ENCODE assay signal across 34 mouse cellular contexts in the genomic region with DNA sequence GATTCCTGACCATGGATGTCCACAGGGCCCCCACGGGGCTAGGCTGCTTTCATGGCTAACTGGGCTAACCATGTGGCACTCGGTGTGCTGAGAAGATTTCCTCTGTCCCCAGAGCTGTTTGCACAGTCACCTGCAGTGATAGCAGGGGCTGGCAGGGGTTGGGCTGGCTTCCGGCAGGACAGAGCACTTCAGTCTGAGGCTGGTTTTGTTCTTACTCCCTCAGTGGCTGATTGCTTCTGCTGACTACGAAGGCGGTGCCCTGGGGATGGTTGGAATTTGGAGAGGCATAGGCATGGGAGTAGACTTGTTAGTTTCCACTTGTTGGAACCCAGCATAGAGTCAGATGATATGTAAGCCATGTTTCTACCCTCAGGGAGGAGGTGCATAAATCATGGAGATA. TPM values are rescaled to one million over a fixed set of nuclear protein-coding genes. Genes with fewer than 3 reads are reported as not detected.
DNase-seq lines count a peak whose midpoint lies in the region; ATAC-seq and TF ChIP-seq lines count a peak whose summit lies in the region.
"Had no signal": no experiment of that assay in that cellular context is flagged by ENCODE, and none has a peak within 500 bp of the region (broad histone marks: within the 10 kb centered on the region; RNA-seq: fewer than 3 reads in every experiment).

No protein-coding gene starts in this region.

- H3K27me3 ChIP-seq in stomach, postnatal 0 days (ENCODE audit: control insufficient read depth, insufficient read depth, low read length): no peaks in the 10 kb centered on the region
- no peaks in the 10 kb centered on the region for H3K27me3 ChIP-seq in midbrain, embryonic 15.5 days (replicated peaks)
- H3K27me3 ChIP-seq in liver, embryonic 11.5 days (replicated peaks; ENCODE audit: control insufficient read depth, insufficient read depth, low read length): no peaks in the 10 kb centered on the region
- H3K27me3 ChIP-seq: Patski had no signal

- no peak overlapping the region for H3K27ac ChIP-seq in stomach, postnatal 0 days (replicated peaks)
- no peak overlapping the region for H3K27ac ChIP-seq in midbrain, embryonic 15.5 days
- no peak overlapping the region for H3K27ac ChIP-seq in liver, embryonic 11.5 days (ENCODE audit: low read depth, low read length)
- H3K27ac ChIP-seq: hindbrain, embryonic 10.5 days; left cerebral cortex, adult 2 months had no signal

- H3K4me3 ChIP-seq in stomach, postnatal 0 days (ENCODE audit: low read depth, low read length): no peak overlapping the region
- H3K4me3 ChIP-seq in midbrain, embryonic 15.5 days: no peak overlapping the region
- no peak overlapping the region for H3K4me3 ChIP-seq in liver, embryonic 11.5 days (ENCODE audit: low read depth, low read length)
- H3K4me3 ChIP-seq: heart, embryonic 12.5 days; hindbrain, embryonic 10.5 days; left cerebral cortex, adult 2 months had no signal

- H3K36me3 ChIP-seq in stomach, postnatal 0 days (ENCODE audit: control insufficient read depth, insufficient read depth, low read length): no peaks in the 10 kb centered on the region; the same call in 1 of the 2 replicates
- no peaks in the 10 kb centered on the region for H3K36me3 ChIP-seq in midbrain, embryonic 15.5 days (replicated peaks)
- no peaks in the 10 kb centered on the region for H3K36me3 ChIP-seq in liver, embryonic 11.5 days (ENCODE audit: control insufficient read depth, insufficient read depth, low read length)
- H3K36me3 ChIP-seq: heart, embryonic 12.5 days; hindbrain, embryonic 10.5 days had no signal

- WGBS in stomach, postnatal 0 days: 26% methylated on average over 5 of the region's 5 CpGs
- 30% methylated on average over 5 of the region's 5 CpGs for WGBS in midbrain, embryonic 15.5 days
- 34% methylated on average over 5 of the region's 5 CpGs for WGBS in liver, embryonic 11.5 days

- peak; percentile 11 for DNase-seq in retina, postnatal 1 day
- DNase-seq in retina, embryonic 14.5 days (ENCODE audit: low spot score): no peak
- DNase-seq in lung, postnatal 14 days: peak; percentile 36
- no peak for DNase-seq in stomach, postnatal 0 days (ENCODE audit: low spot score)
- no peak for DNase-seq in Muller cell, postnatal 12 days (ENCODE audit: inconsistent ontology term)
- no peak for DNase-seq in liver, embryonic 11.5 days (ENCODE audit: low spot score)
- DNase-seq: adrenal gland, postnatal 10 days; cerebellum, adult 2 months; cerebellum, postnatal 25 days; embryo, embryonic 11 days; gastrocnemius, postnatal 10 days; heart, adult 11 months; heart, postnatal 10 days; kidney, postnatal 4 days; liver; thymus, postnatal 14 days had no signal

- H3K4me2 ChIP-seq in stomach, postnatal 0 days (replicated peaks; ENCODE audit: low read depth): no peak overlapping the region
- no peak overlapping the region for H3K4me2 ChIP-seq in midbrain, embryonic 15.5 days
- H3K4me2 ChIP-seq in liver, embryonic 11.5 days: no peak overlapping the region
- H3K4me2 ChIP-seq: heart, embryonic 12.5 days had no signal

- no peak overlapping the region for H3K9ac ChIP-seq in stomach, postnatal 0 days (ENCODE audit: low read length)
- no peak overlapping the region for H3K9ac ChIP-seq in midbrain, embryonic 15.5 days
- H3K9ac ChIP-seq in liver, embryonic 11.5 days (ENCODE audit: low read depth, low read length): no peak overlapping the region
- H3K9ac ChIP-seq: heart, embryonic 12.5 days had no signal

- no peak for TF ChIP-seq EP300 in stomach, postnatal 0 days (optimal IDR thresholded peaks at IDR 0.05)

- no peak for TF ChIP-seq CTCF in stomach, postnatal 0 days (IDR thresholded peaks at IDR 0.05; ENCODE audit: low read depth)

- H3K9me3 ChIP-seq in stomach, postnatal 0 days (ENCODE audit: control insufficient read depth, low read length): no peaks in the 10 kb centered on the region
- no peaks in the 10 kb centered on the region for H3K9me3 ChIP-seq in midbrain, embryonic 15.5 days
- H3K9me3 ChIP-seq in liver, embryonic 11.5 days (ENCODE audit: control insufficient read depth, low read length): no peaks in the 10 kb centered on the region
- H3K9me3 ChIP-seq: heart, embryonic 12.5 days; hindbrain, embryonic 10.5 days had no signal

- 0 out of 2 replicates have a peak, but pooled peaks have one; percentile 5 for ATAC-seq in common myeloid progenitor, adult 5-6 weeks (replicated peaks; ENCODE audit: low read depth, poor library complexity, severe bottlenecking)
- ATAC-seq in stomach, postnatal 0 days (ENCODE audit: low FRiP score, low TSS enrichment): peak; percentile 15; the same call in 1 of the 2 replicates
- ATAC-seq in midbrain, embryonic 15.5 days (replicated peaks): no peak
- ATAC-seq in liver, embryonic 11.5 days (replicated peaks; ENCODE audit: low FRiP score): no peak
- ATAC-seq: forebrain, embryonic 16.5 days; hindbrain, embryonic 16.5 days; intestine, postnatal 0 days; Patski had no signal

- no peaks in the 10 kb centered on the region for H3K4me1 ChIP-seq in stomach, postnatal 0 days (replicated peaks; ENCODE audit: control insufficient read depth, insufficient read depth)
- H3K4me1 ChIP-seq in midbrain, embryonic 15.5 days: no peaks in the 10 kb centered on the region
- H3K4me1 ChIP-seq in liver, embryonic 11.5 days (replicated peaks; ENCODE audit: control insufficient read depth, insufficient read depth, low read length): no peaks in the 10 kb centered on the region

RNA-seq across cellular contexts. Expression of a gene that starts 13.7 kb away (rescaled TPM):
- total RNA-seq in common myeloid progenitor, adult 5-6 weeks (2017): 0.09 TPM in 1 of 2 replicates, not detected in the other
- 0.23 and 0.24 TPM in 2 replicates for polyA plus RNA-seq in stomach, postnatal 0 days (2015; fragmentation: Nextera tagmentation; extraction: Ambion mirVana)
- polyA plus RNA-seq in midbrain, embryonic 15.5 days (2015; fragmentation: Nextera tagmentation; extraction: Ambion mirVana): 0.40 and 0.83 TPM in 2 replicates
- polyA plus RNA-seq in liver, embryonic 11.5 days (2014; fragmentation: Nextera tagmentation; extraction: Ambion mirVana): not detected in 2 replicates
- total RNA-seq: adrenal gland, postnatal 10 days; heart, postnatal 10 days; megakaryocyte-erythroid progenitor cell, adult 5-6 weeks had no signal
- polyA plus RNA-seq: heart, embryonic 12.5 days; liver, embryonic 16.5 days; Patski; testis, adult 2 months had no signal

RNA-seq across cellular contexts. Expression of a gene that starts 14.1 kb away (rescaled TPM):
- 0.96 and 4.9 TPM in 2 replicates for total RNA-seq in common myeloid progenitor, adult 5-6 weeks (2017)
- polyA plus RNA-seq in stomach, postnatal 0 days (2015; fragmentation: Nextera tagmentation; extraction: Ambion mirVana): 191 and 207 TPM in 2 replicates
- polyA plus RNA-seq in midbrain, embryonic 15.5 days (2015; fragmentation: Nextera tagmentation; extraction: Ambion mirVana): 0.52 and 0.62 TPM in 2 replicates
- 13.3 and 13.9 TPM in 2 replicates for polyA plus RNA-seq in liver, embryonic 11.5 days (2014; fragmentation: Nextera tagmentation; extraction: Ambion mirVana)
- total RNA-seq: layer of hippocampus, postnatal 10 days; megakaryocyte-erythroid progenitor cell, adult 5-6 weeks had no signal

RNA-seq across cellular contexts. Expression of a gene that starts 22.6 kb away (rescaled TPM):
- not detected in 2 replicates for total RNA-seq in common myeloid progenitor, adult 5-6 weeks (2017)
- polyA plus RNA-seq in stomach, postnatal 0 days (2015; fragmentation: Nextera tagmentation; extraction: Ambion mirVana): 0.15 TPM in 1 of 2 replicates, not detected in the other
- polyA plus RNA-seq in midbrain, embryonic 15.5 days (2015; fragmentation: Nextera tagmentation; extraction: Ambion mirVana): not detected in 2 replicates
- not detected in 2 replicates for polyA plus RNA-seq in liver, embryonic 11.5 days (2014; fragmentation: Nextera tagmentation; extraction: Ambion mirVana)
- total RNA-seq: adrenal gland, postnatal 10 days; gastrocnemius, postnatal 10 days; heart, postnatal 10 days; layer of hippocampus, postnatal 10 days; left cerebral cortex, adult 2 months; left cerebral cortex, postnatal 36 days; megakaryocyte-erythroid progenitor cell, adult 5-6 weeks; midbrain, postnatal 0 days had no signal
- polyA plus RNA-seq: cerebellum, adult 2 months; forebrain, embryonic 16.5 days; heart, embryonic 12.5 days; hindbrain, embryonic 10.5 days; hindbrain, embryonic 16.5 days; intestine, postnatal 0 days; kidney, embryonic 16.5 days; liver, embryonic 16.5 days; midbrain, postnatal 0 days; neural tube, embryonic 14.5 days; Patski; small intestine, adult 2 months had no signal

RNA-seq across cellular contexts. Expression of a gene that starts 38.6 kb away (rescaled TPM):
- not detected in 2 replicates for total RNA-seq in common myeloid progenitor, adult 5-6 weeks (2017)
- polyA plus RNA-seq in stomach, postnatal 0 days (2015; fragmentation: Nextera tagmentation; extraction: Ambion mirVana): not detected in 2 replicates
- polyA plus RNA-seq in midbrain, embryonic 15.5 days (2015; fragmentation: Nextera tagmentation; extraction: Ambion mirVana): 0.12 TPM in 1 of 2 replicates, not detected in the other
- polyA plus RNA-seq in liver, embryonic 11.5 days (2014; fragmentation: Nextera tagmentation; extraction: Ambion mirVana): not detected in 2 replicates
- total RNA-seq: adrenal gland, postnatal 10 days; gastrocnemius, postnatal 10 days; heart, postnatal 10 days; layer of hippocampus, postnatal 10 days; left cerebral cortex, adult 2 months; left cerebral cortex, postnatal 36 days; megakaryocyte-erythroid progenitor cell, adult 5-6 weeks had no signal
- polyA plus RNA-seq: cerebellum, adult 2 months; forebrain, embryonic 16.5 days; heart, embryonic 12.5 days; hindbrain, embryonic 10.5 days; hindbrain, embryonic 16.5 days; intestine, postnatal 0 days; kidney, embryonic 16.5 days; liver, embryonic 16.5 days; midbrain, postnatal 0 days; neural tube, embryonic 14.5 days; Patski; small intestine, adult 2 months; testis, adult 2 months had no signal

RNA-seq across cellular contexts. Expression of a gene that starts 48.4 kb away (rescaled TPM):
- not detected in 2 replicates for total RNA-seq in common myeloid progenitor, adult 5-6 weeks (2017)
- polyA plus RNA-seq in stomach, postnatal 0 days (2015; fragmentation: Nextera tagmentation; extraction: Ambion mirVana): 0.05 TPM in 1 of 2 replicates, not detected in the other
- 0.17 TPM in 1 of 2 replicates, not detected in the other for polyA plus RNA-seq in midbrain, embryonic 15.5 days (2015; fragmentation: Nextera tagmentation; extraction: Ambion mirVana)
- polyA plus RNA-seq in liver, embryonic 11.5 days (2014; fragmentation: Nextera tagmentation; extraction: Ambion mirVana): not detected in 2 replicates
- total RNA-seq: adrenal gland, postnatal 10 days; gastrocnemius, postnatal 10 days; heart, postnatal 10 days; left cerebral cortex, adult 2 months; left cerebral cortex, postnatal 36 days; megakaryocyte-erythroid progenitor cell, adult 5-6 weeks had no signal
- polyA plus RNA-seq: cerebellum, adult 2 months; forebrain, embryonic 16.5 days; heart, embryonic 12.5 days; hindbrain, embryonic 10.5 days; intestine, postnatal 0 days; kidney, embryonic 16.5 days; liver, embryonic 16.5 days; neural tube, embryonic 14.5 days; Patski; small intestine, adult 2 months had no signal

Comparison
In these comparisons a context has a peak if more than half of its experiments do, and no peak if none do; other contexts are left out.
1. DNase-seq: peak in retina, postnatal 1 day (single experiment) and lung, postnatal 14 days (single experiment); none in retina, embryonic 14.5 days (single experiment), stomach, postnatal 0 days (single experiment), Muller cell, postnatal 12 days (single experiment) and liver, embryonic 11.5 days (single experiment).
2. ATAC-seq: peak in common myeloid progenitor, adult 5-6 weeks (single experiment) and stomach, postnatal 0 days (single experiment); none in midbrain, embryonic 15.5 days (single experiment) and liver, embryonic 11.5 days (single experiment).
3. RNA of a gene that starts 14.1 kb away (polyA plus RNA-seq): 191 to 207 TPM in stomach, postnatal 0 days; 13.3 to 13.9 TPM in liver, embryonic 11.5 days and 0.52 to 0.62 TPM in midbrain, embryonic 15.5 days; every median in the first group is over 10 times any median in the second.